Mouse (Mus musculus) lung, adult 2 months (tissue): Measurements from ENCODE around the gene Kcnip3.

Experiments used
- CTCF ChIP-seq: fragments of 200-500 bp; IDR thresholded peaks from 2 replicates; pipeline ENCODE4 v1.5.1; 2011; ENCODE audit warnings: mild to moderate bottlenecking, low read length, control low read depth; ENCODE audit not compliant: insufficient read depth
- POLR2A ChIP-seq: fragments of 200-500 bp; IDR thresholded peaks from 2 replicates; pipeline ENCODE4 v1.6.1; 2011; ENCODE audit warnings: low read depth, mild to moderate bottlenecking, control low read depth, low read length, borderline replicate concordance; ENCODE audit errors: extremely low read depth

GRCm38 (mm10) chr2:127481841-127482532, 39.9 kb downstream of the Kcnip3 start:
- TF ChIP-seq CTCF (no peak), POLR2A (no peak)
